Mouse (Mus musculus): ENCODE measurements around the gene Spred2.

DNA sequence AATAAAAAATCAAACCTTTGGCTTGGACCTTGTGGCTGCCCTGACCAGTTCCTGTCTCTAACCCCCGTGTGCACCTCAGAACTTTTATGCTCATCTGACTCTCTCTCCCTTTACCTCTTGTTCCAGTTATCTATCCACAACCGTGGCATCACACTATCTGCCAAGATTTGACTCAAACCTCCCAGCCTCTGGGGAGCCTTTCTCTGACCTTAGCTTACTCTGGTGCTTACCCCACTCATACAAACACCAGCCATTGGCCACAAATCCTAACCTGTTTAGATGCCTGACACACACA is 6.0 kb upstream of the Spred2 start:
- TF ChIP-seq POLR2A (IDR thresholded peaks at IDR 0.05; ENCODE audit: borderline replicate concordance, low read depth, low read length) (no peak), CTCF (IDR thresholded peaks at IDR 0.05; ENCODE audit: low read depth, low read length) (no peak)
